Mouse (Mus musculus): Measurements from ENCODE around the gene Cacna1b. TPM values are rescaled to one million over a fixed set of nuclear protein-coding genes. Genes with fewer than 3 reads are reported as not detected.

Gene Cacna1b
- polyA plus RNA-seq, 1 experiment from 2014 or later = 0.99 TPM

DNA sequence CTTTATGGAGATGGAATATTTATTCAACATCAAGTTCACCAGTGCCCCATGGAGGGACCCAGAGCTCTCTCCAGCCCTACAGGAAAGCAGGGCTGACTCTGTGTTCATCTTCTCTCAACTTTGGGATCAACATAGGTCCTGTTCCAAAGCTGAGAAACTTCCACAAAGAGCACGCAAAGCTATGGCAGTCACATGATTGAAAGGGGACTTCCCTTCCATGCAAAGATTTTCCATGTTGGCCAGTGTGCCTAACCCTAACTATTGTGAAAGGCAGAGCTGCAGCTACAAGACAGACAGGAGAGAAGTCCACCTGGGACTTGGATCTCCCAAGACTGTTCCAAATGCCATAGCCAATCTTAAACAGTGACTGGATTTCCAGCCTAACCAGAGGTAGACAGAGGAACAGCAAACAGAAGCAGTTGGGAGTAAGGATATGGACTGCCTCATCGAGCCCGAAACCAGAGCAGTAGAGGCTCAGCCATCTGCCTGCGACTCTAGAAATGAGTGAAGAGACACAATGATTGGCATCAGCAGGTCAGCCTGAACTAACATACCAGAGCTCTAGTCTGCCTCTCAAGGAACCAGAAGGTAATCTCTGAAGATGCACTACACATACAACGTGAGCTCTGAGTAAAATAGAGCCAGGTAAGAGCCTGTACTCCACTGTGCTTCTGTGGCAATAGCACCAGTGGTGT lies 116.4 kb downstream of the Cacna1b start:
- no peak overlapping the region for H3K4me2 ChIP-seq (ENCODE audit: low read depth, low read length)
- 90% methylated on average over 5 of the region's 5 CpGs for whole genome bisulfite sequencing

DNA sequence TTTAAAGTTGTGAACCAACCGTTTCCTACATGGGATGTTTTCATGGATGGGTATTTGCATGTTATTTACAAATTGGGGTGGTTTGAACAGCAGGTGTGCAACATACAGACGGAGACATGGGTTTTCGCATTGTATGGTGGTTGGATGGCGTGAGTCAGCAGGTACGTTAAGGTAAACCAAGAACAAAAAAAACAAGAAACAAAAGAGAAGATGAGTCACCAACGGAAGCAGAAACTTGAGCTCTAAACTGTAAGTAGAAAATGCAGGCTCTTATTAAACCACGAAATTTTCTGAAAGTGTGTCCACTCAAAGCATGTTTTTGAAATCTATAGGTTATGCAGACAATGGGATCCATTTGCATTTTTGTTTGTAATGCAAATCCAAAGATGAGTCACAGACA lies 120.1 kb downstream of the Cacna1b start:
- no peaks in the 10 kb centered on the region for H3K9me3 ChIP-seq (replicated peaks; ENCODE audit: control insufficient read depth, low read length)
- 85% methylated on average over 7 of the region's 7 CpGs for WGBS
- no peak overlapping the region for H3K4me2 ChIP-seq (ENCODE audit: low read depth, low read length)
- no peaks in the 10 kb centered on the region for H3K36me3 ChIP-seq (ENCODE audit: control insufficient read depth, insufficient read depth, low read length)
- ATAC-seq (ENCODE audit: insufficient read depth, low FRiP score) = no peak
- H3K27me3 ChIP-seq (ENCODE audit: control insufficient read depth, insufficient read depth, low read length) = no peaks in the 10 kb centered on the region
- no peaks in the 10 kb centered on the region for H3K4me1 ChIP-seq (ENCODE audit: control insufficient read depth, insufficient read depth, low read length)
- no peak overlapping the region for H3K4me3 ChIP-seq (replicated peaks; ENCODE audit: low read length)
- no peak overlapping the region for H3K9ac ChIP-seq (ENCODE audit: low read length)
- H3K27ac ChIP-seq (ENCODE audit: low read length) = no peak overlapping the region

More for the DNA sequence above, 116.4 kb downstream of the Cacna1b start:
- Histone ChIP-seq H3K27ac (ENCODE audit: low read length) (no peak overlapping the region), H3K9ac (ENCODE audit: low read length) (no peak overlapping the region), H3K36me3 (ENCODE audit: control insufficient read depth, insufficient read depth, low read length) (no peaks in the 10 kb centered on the region), H3K4me1 (ENCODE audit: control insufficient read depth, insufficient read depth, low read length) (no peaks in the 10 kb centered on the region), H3K27me3 (ENCODE audit: control insufficient read depth, insufficient read depth, low read length) (no peaks in the 10 kb centered on the region), H3K9me3 (replicated peaks; ENCODE audit: control insufficient read depth, low read length) (no peaks in the 10 kb centered on the region), H3K4me3 (replicated peaks; ENCODE audit: low read length) (no peak overlapping the region)
- ATAC-seq (ENCODE audit: insufficient read depth, low FRiP score) = no peak

DNA sequence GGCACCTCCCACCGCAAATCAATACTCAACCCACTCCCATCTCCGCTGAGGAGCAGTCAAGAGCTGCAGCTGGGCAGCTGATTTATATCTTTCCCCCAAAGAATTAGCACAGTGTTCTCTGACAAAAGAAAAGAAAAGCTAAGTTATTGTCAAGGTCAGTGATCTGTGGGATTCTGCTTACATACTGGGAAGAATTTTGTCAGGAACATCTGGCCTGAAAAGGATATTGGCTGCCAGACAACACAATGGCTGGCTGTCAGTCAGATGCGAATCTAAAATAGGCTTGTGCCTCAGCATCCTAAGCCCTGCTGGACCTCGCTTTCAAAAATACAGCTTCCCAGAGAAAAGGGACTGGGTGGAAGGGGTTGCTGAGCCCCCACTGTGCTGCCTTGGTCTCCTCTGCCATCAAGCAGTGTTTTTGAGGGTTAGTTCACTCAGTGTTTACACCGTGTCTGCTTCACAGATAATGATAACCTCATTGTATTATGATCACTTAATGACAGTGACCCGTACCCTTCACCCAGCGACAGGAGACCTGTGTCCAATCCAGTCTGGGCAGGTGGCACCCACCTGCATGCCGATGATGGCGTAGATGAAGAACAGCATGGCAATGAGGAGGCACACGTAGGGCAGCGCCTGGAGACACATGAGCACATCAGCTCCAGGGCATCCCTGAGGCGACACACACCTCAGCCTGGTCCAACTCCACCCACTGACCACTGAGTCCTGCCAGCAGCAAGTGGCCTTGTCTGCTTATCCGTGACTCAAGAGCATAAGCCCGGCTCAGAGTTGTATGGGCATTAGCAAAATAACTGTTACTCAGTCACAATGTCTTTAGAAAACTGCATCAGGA lies 124.6 kb downstream of the Cacna1b start:
- WGBS = 62% methylated on average over 14 of the region's 14 CpGs
- no peaks in the 10 kb centered on the region for H3K9me3 ChIP-seq (replicated peaks; ENCODE audit: control insufficient read depth, low read length)
- ATAC-seq (ENCODE audit: insufficient read depth, low FRiP score) = 0 out of 2 replicates have a peak, but pooled peaks have one; percentile 20
- H3K4me2 ChIP-seq (ENCODE audit: low read depth, low read length) = no peak overlapping the region
- no peak overlapping the region for H3K4me3 ChIP-seq (replicated peaks; ENCODE audit: low read length)
- no peak overlapping the region for H3K9ac ChIP-seq (ENCODE audit: low read length)
- no peaks in the 10 kb centered on the region for H3K4me1 ChIP-seq (ENCODE audit: control insufficient read depth, insufficient read depth, low read length)
- H3K36me3 ChIP-seq (ENCODE audit: control insufficient read depth, insufficient read depth, low read length) = no peaks in the 10 kb centered on the region
- H3K27me3 ChIP-seq (ENCODE audit: control insufficient read depth, insufficient read depth, low read length) = no peaks in the 10 kb centered on the region
- H3K27ac ChIP-seq (ENCODE audit: low read length) = no peak overlapping the region

DNA sequence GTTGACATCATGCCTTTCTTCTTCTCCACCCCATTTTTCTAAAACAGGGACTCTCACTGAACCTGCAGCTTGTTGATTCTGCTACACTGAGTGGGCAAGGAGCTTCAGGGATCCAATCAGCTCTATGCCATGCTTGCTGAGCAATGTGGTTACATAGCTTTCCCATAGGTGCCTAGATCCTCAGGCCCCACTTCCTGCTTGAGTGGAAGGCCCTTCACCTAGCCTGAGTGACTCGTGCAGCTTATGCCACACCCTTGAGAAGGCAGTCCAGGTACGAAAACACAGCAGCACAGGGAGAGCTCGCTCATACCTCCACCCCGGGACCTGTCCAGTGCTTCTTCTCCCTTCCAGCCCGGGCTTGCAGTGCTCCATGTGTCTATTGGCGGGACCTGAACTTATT lies 129.3 kb downstream of the Cacna1b start:
- ATAC-seq (ENCODE audit: insufficient read depth, low FRiP score) = peak; percentile 50; the same call in 1 of the 2 replicates
- Histone ChIP-seq H3K4me3 (replicated peaks; ENCODE audit: low read length) (no peak overlapping the region), H3K9ac (ENCODE audit: low read length) (no peak overlapping the region), H3K9me3 (replicated peaks; ENCODE audit: control insufficient read depth, low read length) (no peaks in the 10 kb centered on the region), H3K4me2 (ENCODE audit: low read depth, low read length) (no peak overlapping the region), H3K4me1 (ENCODE audit: control insufficient read depth, insufficient read depth, low read length) (no peaks in the 10 kb centered on the region), H3K27ac (ENCODE audit: low read length) (no peak overlapping the region), H3K36me3 (ENCODE audit: control insufficient read depth, insufficient read depth, low read length) (no peaks in the 10 kb centered on the region), H3K27me3 (ENCODE audit: control insufficient read depth, insufficient read depth, low read length) (no peaks in the 10 kb centered on the region)
- 73% methylated on average over 6 of the region's 6 CpGs for WGBS

DNA sequence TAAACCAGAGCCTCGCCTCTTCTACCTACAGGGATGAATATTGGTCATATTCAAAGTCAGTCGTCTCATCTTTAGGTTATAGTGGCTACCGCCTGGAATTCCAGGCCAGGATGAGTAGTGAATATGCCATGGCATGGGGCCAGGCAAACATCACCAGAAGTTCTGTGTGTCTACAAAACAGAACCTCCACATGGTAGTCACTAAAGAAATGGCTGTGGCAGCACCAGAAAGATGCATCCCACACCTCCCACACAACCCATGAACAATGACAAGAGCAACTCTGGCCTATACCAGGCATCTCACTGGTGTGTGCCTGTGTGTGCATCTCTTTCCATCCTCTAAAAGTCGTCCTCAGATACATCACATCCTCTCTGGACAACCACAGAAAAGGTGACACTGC lies 145.8 kb downstream of the Cacna1b start:
- Histone ChIP-seq H3K4me2 (ENCODE audit: low read depth, low read length) (no peak overlapping the region), H3K9me3 (replicated peaks; ENCODE audit: control insufficient read depth, low read length) (no peaks in the 10 kb centered on the region), H3K4me1 (ENCODE audit: control insufficient read depth, insufficient read depth, low read length) (no peaks in the 10 kb centered on the region), H3K9ac (ENCODE audit: low read length) (no peak overlapping the region), H3K4me3 (replicated peaks; ENCODE audit: low read length) (no peak overlapping the region), H3K27ac (ENCODE audit: low read length) (no peak overlapping the region), H3K36me3 (ENCODE audit: control insufficient read depth, insufficient read depth, low read length) (no peaks in the 10 kb centered on the region), H3K27me3 (ENCODE audit: control insufficient read depth, insufficient read depth, low read length) (no peaks in the 10 kb centered on the region)
- no peak for ATAC-seq (ENCODE audit: insufficient read depth, low FRiP score)
- 84% methylated on average over 4 of the region's 4 CpGs for WGBS

DNA sequence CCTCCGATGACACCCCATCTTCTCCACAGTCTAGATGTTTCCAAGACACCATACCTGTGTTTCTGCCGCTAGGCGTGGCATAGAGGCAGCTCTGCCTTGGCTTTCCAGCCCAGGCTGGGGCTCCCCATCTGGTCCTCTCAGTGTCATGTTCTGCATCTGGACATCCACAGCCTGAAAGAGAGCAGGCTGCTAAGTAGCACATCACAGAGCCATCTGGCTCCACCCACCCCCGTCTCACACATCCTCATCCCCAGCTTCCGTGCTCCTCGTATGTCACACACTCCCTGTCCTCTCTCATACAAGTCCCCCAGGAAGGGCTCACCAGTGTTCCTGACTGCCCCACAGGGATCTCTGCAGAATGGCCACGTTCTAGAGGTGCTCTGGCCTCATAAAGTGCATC lies 153.2 kb downstream of the Cacna1b start:
- Histone ChIP-seq H3K4me1 (ENCODE audit: control insufficient read depth, insufficient read depth, low read length) (no peaks in the 10 kb centered on the region), H3K27me3 (ENCODE audit: control insufficient read depth, insufficient read depth, low read length) (no peaks in the 10 kb centered on the region), H3K9ac (ENCODE audit: low read length) (no peak overlapping the region), H3K36me3 (ENCODE audit: control insufficient read depth, insufficient read depth, low read length) (no peaks in the 10 kb centered on the region), H3K4me2 (ENCODE audit: low read depth, low read length) (no peak overlapping the region), H3K27ac (ENCODE audit: low read length) (no peak overlapping the region), H3K9me3 (replicated peaks; ENCODE audit: control insufficient read depth, low read length) (no peaks in the 10 kb centered on the region), H3K4me3 (replicated peaks; ENCODE audit: low read length) (no peak overlapping the region)
- no peak for ATAC-seq (ENCODE audit: insufficient read depth, low FRiP score)
- WGBS = 76% methylated on average over 7 of the region's 7 CpGs

DNA sequence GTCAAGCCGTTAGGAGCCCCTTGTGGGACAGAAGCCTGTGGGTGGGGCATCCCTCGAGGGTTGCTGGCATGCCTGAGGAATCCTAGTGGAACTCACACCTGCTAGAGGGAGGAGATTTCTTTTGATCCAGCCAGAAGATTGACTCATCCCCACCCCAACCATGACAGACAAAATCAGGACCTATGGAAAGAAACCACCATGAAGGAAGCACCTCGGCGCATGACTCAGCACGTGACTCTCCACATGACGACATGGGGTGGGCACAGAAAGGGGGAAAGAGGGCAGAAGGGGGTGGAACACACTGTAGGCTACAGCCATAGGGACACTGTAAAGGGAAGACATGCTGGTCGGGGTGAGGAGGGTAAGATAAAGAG lies 154.2 kb downstream of the Cacna1b start:
- no peaks in the 10 kb centered on the region for H3K4me1 ChIP-seq (ENCODE audit: control insufficient read depth, insufficient read depth, low read length)
- no peaks in the 10 kb centered on the region for H3K9me3 ChIP-seq (replicated peaks; ENCODE audit: control insufficient read depth, low read length)
- H3K27ac ChIP-seq (ENCODE audit: low read length) = no peak overlapping the region
- no peak for ATAC-seq (ENCODE audit: insufficient read depth, low FRiP score)
- H3K27me3 ChIP-seq (ENCODE audit: control insufficient read depth, insufficient read depth, low read length) = no peaks in the 10 kb centered on the region
- H3K4me2 ChIP-seq (ENCODE audit: low read depth, low read length) = no peak overlapping the region
- 34% methylated on average over 7 of the region's 7 CpGs for WGBS
- no peak overlapping the region for H3K9ac ChIP-seq (ENCODE audit: low read length)
- H3K36me3 ChIP-seq (ENCODE audit: control insufficient read depth, insufficient read depth, low read length) = no peaks in the 10 kb centered on the region
- no peak overlapping the region for H3K4me3 ChIP-seq (replicated peaks; ENCODE audit: low read length)

DNA sequence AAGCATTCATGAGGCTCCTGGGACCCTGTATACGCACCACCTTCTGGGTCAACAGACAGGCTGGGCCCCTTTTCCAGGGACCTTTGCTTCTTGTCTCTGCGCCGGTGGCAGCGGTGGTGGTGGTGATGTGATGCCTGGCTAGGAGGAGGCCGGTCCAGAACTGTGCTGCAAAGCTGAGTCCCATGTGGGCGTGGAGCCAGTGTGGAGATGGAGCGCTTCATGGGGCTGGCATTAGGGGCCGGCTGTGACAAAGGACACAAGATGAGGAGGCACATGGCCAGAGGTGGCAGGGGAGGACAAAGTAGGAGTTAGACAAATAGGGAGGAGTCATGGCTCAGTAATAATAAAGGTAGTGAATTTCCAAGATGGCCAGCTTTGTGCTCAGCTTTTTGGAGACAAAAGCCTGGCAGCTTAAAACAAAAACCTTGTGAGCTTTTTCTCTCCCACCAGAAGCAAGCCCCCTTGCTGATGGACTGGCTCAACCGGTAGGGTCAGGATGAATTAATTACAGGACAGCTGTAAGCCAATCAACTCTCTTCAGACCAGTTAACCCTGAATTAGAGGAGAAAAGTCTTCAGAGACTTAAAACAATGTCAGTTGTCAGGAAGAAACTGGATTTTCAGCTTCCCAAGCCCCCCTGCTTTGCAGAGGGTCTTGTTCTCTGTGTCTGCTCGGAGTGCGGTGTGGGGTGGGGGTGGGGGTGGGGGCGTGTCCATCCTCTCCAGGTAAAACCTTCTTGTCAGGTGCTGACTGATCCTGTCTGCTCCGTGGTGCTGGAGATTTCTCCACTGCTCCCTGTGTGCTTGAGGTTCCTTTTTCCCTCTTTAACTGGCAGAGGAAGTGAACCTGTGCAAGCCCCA lies 154.8 kb downstream of the Cacna1b start:
- H3K9me3 ChIP-seq (replicated peaks; ENCODE audit: control insufficient read depth, low read length) = no peaks in the 10 kb centered on the region
- H3K4me3 ChIP-seq (replicated peaks; ENCODE audit: low read length) = no peak overlapping the region
- no peaks in the 10 kb centered on the region for H3K36me3 ChIP-seq (ENCODE audit: control insufficient read depth, insufficient read depth, low read length)
- no peaks in the 10 kb centered on the region for H3K27me3 ChIP-seq (ENCODE audit: control insufficient read depth, insufficient read depth, low read length)
- ATAC-seq (ENCODE audit: insufficient read depth, low FRiP score) = no peak
- 40% methylated on average over 13 of the region's 13 CpGs for WGBS
- H3K4me2 ChIP-seq (ENCODE audit: low read depth, low read length) = no peak overlapping the region
- H3K4me1 ChIP-seq (ENCODE audit: control insufficient read depth, insufficient read depth, low read length) = peaks cover 3% of the 10 kb centered on the region; the same call in 1 of the 2 replicates
- no peak overlapping the region for H3K9ac ChIP-seq (ENCODE audit: low read length)
- H3K27ac ChIP-seq (ENCODE audit: low read length) = no peak overlapping the region

Measured in stomach, embryonic 16.5 days (tissue).